Mouse (Mus musculus): ENCODE data around the gene Grcc10.

DNA sequence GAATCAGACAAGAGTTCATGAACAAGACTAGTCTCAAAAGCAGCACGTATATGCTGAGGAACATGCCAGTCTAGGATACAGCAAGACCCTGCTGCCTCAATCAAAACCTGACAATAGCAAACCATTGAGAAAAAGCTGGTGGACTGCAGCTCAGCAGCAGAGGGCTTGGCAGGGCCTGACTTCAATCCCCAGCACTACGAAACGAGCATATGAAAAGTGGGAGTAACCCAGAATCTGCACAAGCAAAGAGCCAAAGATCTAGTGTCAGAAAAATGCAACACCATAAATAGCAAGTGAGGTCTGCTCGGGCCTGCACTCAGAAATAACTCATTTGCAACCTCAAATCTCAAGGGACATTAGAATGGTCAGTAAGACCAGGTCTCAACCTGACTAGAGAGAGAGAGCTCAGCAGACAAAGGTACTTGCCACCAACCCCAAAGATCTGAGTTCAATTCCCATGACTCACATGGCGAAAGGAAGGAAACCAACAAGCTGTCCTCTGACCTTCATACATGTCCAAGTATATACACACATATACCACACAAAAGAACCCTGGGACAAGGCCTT is 35.0 kb downstream of the Grcc10 start:
- TF ChIP-seq POLR2A (IDR thresholded peaks at IDR 0.05; ENCODE audit: insufficient read length, low read depth) (no peak), USF1 (IDR thresholded peaks at IDR 0.05; ENCODE audit: low read depth) (no peak), POLR2AphosphoS2 (IDR thresholded peaks at IDR 0.05; ENCODE audit: insufficient read length, low read depth) (peak; percentile 9), TCF12 (IDR thresholded peaks at IDR 0.05; ENCODE audit: insufficient read depth, poor library complexity, severe bottlenecking) (no peak), CEBPB (IDR thresholded peaks at IDR 0.05; ENCODE audit: insufficient read depth, poor library complexity, severe bottlenecking) (no peak), MAX (IDR thresholded peaks at IDR 0.05; ENCODE audit: low read depth) (no peak), TCF3 (IDR thresholded peaks at IDR 0.05; ENCODE audit: insufficient read length, low read depth) (no peak)
